Mouse (Mus musculus): ENCODE data around the gene Bbc3.
A peak's percentile ranks its signal among the peaks of the same experiment; 100 is the strongest.
"Not testable (repeated sequence)": the region's sequence is repeated elsewhere in the genome, so short reads cannot be mapped to it uniquely, and the experiment has no call there.

Gene Bbc3

DNA sequence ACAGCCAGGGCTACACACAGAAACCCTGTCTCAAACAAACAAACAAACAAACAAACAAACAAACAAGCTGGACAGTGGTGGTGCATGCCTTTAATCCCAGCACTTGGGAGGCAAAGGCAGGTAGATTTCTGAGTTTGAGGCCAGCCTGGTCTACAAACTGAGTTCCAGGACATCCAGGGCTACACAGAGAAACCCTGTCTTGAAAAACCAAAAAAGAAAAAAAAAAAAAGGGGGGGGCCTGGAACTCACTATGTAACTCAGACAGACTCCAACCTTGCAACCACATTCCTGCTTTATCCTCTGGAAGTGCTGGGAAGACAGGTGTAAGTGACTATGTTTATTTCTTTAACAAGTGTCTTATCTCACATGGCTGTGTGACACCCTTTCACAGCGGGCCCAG lies at the start of gene Bbc3:
TSS of gene Bbc3 (plus strand) at position 301 of the 400 bp plus-strand sequence.
- not testable (repeated sequence) for DNase-seq

DNA sequence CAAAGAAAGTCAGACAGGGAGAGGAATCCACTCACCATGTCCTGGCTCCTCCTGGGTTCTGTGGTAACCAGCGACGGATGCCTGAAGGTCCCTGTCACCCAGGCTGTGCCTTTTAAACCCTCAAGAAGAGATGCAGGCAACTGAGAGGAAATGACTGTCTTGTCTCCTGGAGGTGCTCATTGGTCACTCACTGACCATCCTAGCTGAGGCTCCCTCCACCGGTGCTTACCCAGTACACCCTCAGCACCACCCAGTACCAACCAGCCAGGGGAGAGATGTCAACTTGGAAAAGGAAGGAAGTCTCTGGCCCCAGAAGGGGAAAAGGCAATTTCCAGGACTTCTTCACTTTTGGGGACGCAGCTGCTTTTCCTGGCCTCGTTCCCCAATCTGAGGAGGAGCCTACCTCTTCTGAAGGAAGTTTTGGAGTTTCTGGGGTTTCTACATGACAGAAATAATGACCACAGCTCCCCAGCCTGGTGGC lies 49.0 kb upstream of the Bbc3 start, which contains the start of gene C5ar1:
TSS of gene C5ar1 (minus strand) at position 431 of the 481 bp plus-strand sequence.
- DNase-seq = no peak

DNA sequence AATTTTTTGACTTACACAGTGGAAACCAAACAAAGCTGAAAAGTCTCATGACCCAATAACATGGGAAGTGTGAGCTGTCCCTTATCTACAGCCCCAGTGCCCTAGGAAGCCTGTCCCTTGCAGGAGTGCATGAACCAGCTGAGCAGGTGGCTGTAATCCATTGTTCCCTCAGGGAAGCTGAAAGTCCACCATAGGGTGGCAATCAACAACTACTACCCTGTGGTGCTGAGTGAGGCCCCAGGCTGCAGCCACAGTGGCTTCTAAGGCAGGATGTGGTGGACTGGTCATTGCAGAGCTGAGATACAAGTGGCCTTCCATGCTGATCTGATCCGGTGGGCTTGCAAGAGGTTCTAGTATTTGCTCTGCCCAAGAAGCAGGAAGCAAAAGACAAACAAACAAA lies 47.1 kb upstream of the Bbc3 start:
- DNase-seq = no peak

DNA sequence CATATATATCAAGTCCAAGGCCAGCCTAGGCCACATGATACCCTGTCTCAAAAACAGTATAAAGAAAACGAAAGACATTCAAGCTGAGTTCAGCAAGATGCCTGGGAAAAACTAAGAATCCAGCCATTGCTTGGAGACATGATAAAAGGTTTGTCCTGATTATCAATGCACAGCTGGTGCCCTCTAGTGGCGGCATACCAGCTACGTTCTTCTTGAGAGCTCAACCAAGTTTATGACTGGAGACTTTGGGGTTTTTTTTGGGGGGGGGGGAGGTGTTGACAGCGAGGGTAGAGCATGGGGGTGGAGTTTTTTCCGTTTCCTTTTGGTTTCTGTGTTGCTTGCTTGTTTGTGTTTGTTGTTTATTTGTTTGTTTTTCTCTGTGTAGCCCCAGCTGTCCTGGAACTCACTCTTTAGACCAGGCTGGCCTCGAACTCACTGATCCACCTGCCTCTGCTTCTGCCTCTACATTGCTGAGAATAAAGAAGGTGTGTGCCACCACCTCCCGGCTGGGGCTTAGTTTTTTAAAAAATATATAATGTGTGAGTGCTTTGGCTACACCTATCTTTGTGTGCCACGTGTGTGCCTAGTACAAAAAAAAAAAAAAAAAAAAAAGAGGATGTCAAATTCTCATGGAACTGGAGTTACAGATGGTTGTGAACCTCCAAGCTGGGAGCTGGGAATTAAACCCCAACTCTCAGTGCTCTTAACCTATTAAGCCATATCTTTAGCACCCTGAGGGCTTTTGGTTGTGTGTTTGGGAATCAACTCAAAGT lies 45.0 kb upstream of the Bbc3 start:
- DNase-seq = peak; percentile 84

DNA sequence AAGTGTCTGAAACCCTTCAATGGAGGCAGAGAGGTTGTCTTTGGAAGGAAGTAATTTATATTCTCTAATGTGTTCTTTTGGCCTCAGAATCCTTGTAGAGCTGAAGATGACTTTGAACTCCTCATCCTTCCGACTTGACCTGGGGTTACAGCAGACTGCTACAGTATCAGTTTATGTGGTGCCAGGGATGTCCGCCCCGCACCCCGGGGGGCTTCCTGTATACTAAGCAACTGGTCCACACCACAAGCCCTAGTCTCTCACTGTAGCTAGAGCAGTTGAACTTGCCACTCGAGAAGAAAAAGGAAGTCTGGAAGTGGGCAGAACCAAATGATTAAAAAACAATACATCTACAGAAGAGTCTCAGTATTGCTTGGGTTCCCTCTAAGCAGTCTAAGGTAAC lies 44.4 kb upstream of the Bbc3 start:
- no peak for DNase-seq

DNA sequence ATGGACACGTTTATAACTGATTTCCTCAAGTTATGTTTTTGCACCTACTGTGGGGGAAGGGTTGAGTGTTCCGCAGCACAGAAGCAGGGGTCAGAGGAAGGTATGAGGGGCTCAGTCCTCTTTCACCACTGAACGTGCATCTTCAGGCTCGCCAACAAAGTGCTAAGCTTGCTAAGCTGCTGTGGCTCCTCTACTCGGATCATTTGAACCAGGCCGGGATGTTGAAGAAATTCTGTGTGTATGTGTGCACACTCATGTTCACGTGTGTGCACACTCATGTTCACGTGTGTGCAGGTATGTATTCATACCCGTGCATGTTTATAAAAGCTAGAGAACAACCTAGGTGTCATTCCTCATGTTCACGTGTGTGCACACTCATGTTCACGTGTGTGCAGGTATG lies 42.3 kb upstream of the Bbc3 start:
- DNase-seq = no peak

DNA sequence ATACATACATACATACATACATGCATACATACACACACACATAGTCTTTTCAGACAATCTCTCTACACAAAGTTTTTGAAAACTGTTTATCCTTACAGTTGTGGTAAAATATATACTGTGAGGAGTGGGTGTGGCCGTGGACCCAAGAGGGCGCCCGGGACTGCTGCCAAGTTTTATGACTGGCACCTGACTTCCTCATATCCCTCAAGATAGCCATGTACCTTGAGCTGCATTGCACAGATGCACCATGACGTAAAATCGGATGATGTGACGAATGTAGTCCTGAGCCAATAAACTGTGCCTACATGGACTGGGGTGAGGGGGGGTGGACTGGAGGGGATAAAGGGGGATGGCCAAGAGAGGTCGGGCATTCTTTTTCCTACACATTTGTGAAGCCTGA lies 41.6 kb upstream of the Bbc3 start:
- DNase-seq = not testable (repeated sequence)

DNA sequence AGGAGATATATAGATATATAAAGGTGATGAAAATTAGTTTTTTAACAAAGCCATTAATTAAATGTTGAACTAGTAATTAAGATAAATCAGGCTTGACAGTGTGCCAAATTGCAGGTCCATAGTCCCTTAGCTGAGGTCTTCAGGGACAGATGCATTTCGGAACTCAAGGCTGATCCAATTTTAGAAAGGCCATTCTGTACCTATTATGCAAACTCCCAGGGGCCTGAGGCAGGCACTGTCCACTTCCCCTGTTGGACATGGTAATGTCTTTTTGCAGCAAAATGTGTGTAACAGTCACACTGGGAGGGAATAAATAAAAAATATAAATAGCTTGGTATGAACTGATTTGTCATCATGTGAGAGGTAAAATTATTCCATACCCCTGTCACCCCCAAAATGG lies 37.1 kb upstream of the Bbc3 start:
- no peak for DNase-seq

DNA sequence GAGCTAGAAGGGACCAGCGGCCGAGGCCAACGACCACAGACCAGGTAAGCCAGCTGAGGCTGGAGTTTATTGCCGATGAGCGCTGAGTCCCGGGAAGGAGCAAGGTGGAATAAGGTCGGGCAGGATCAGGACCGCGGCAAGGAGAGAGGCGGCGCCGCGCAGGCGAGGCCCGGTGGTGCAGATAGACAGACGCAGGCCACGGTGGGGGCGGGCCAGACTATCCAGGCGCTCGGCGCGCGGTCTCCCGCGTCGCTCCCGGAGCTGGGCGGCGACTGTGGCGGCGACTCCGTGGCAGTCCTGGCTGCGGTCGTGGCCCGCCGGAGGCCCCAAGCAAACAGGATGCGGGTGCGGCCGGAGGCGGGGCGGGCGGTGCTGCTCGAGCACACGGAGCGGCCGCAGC lies 35.5 kb upstream of the Bbc3 start:
- peak; percentile 83 for DNase-seq

DNA sequence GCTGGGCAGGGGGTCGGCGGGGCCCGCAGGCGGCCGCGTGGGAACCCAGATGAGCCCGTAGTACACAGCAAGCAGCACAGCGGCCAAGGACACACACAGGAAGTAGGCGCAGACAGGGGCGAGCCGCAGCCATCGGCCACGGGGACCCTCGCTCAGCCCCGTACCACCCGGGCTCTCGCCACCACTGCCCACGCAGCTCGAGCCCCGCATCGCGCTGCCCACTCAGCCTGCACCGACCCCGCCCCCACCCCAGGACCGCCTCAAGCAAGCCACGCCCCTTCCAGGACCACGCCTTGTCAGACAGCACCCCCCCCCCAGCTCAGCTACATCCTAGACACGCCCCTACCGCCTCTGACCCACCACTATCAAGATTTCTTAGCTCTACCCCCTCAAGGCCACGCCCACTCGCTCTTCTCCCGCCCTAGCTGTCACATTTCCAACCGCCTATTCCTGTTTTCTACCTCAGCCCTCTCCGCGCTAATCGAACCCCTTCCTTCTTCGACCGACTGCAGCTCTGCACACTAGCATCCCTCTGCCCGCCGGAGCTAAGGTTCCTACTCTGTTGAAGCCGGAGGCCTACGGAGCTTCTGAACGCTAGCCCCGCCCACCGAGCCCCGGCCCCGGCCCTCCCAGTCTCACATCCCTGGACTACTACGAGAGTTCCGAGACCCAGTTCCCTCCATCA lies 35.0 kb upstream of the Bbc3 start, which contains the start of gene Inafm1:
TSS of gene Inafm1 (minus strand) at position 537 of the 685 bp plus-strand sequence.
- peak; percentile 97 for DNase-seq

DNA sequence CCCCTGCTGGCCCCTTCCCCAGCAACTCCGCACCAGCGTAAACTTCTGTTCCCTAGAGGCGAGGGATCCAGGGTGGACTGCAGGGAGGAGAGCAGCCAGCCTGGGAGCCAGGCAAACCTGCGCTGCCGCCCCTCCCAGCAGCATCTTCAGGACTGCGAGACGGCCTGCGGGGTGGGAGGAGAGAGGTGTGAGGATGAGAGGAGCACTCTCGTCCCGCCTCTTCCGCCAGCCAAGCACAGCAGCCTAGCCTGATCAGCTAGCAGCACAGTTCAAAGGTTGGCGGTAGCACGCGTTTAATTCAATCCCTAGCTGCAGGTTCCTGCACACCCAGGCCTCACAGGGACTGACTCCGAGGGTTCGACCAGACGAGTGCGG lies 34.4 kb upstream of the Bbc3 start:
- peak; percentile 86 for DNase-seq

DNA sequence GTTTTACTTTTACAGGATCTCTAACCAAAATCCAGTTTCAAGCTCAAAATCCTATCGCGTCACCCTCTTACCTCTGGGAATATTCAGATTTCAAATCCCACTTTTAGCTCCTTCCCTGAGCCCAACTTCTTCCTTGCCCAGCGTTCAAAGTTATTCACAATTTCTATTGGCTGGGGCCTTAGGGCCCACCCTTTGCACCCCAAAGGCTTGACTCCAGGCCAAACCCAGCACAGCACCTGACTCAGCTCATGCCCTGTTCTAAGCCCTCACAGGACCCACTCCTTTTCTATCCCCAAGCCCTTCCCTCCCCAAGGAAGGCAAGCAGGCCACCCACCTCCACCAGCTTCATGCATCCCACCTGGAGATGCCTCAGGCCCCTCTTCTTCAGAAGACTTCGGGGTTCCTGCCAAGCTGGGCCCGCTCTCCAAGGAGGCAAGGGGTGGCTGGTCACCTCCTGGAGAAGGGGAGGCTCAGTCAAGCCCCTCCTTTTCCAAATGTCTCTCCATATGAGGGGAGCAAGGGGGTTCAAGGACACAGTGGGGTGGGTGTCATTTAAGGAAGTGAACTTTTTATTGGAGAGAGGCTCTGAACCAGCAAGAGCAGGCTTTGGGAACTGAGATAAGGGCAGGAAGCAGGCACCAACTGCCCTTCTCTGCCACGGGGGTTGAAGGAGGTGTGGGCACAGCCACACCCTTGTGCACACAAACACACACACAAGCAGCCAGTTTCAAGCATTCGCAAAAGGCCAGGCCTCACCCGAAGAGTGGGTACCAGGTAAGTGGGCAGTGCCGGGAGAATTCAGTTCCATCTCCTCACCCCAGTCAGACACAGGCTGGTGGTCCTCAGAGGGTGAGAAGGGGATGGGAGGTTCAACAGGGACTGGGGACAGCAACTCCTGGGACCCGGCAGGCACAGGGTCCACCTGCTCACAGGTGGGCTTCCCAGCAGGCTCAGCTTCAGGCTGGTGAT lies 33.0 kb upstream of the Bbc3 start:
- DNase-seq = no peak

DNA sequence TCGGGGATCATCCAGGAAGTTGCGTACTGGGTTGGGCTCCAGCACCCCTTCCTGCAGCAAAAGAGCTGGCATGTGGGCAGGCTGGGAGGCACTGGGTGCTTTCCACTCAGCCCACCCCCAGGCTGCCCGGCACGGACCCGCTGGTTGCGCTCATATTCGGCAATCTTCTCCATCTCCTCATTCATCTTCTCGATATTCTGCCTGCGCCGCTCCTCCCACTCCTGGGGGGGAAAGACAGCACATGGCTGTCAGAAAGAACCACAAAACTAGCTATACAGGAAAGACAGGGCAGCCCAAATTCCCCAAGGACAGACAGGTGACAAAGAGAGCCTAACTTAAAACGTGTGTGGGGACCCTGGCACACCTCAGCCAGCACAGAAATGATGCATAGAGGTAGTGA lies 27.5 kb upstream of the Bbc3 start:
- DNase-seq = no peak

DNA sequence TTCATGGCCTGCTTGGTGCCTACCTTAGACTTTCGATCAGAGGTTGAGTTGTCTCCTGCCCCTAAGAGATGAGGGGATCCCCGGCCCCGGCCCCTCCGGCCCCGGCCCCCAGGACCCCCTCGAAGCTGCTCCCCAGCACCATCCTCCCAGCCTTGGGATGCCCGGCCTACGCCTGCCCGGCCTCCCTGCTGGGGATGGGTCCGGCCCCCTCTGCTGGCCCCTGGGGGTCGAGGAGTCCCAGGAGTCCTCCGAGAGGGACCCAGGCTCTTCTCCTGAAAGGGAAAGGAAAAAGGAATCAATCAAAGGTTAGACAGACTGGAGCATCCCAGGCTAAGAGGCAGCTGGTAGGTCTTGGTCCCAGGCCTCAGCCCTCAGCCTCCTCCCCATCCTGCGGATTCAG lies 25.9 kb upstream of the Bbc3 start:
- no peak for DNase-seq

DNA sequence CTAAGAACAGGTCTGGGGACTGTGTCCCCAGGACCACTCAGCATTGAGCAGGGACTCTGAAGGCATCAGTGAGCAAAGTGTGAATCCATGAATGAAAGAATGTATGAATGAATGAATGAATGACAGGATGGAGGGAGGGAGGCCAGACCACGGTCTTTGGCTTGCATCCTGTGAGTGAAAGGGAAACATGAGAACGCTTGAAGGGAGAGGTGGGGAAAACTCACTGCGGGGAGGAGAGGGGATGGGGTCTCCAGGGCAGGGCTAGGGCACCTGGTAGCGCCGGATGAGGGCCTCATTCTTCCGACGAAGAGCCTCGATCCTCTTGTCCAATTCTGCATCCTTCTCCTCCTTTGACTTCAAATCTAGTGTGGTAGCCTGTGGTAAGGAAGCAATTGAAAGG lies 24.2 kb upstream of the Bbc3 start:
- DNase-seq = no peak

DNA sequence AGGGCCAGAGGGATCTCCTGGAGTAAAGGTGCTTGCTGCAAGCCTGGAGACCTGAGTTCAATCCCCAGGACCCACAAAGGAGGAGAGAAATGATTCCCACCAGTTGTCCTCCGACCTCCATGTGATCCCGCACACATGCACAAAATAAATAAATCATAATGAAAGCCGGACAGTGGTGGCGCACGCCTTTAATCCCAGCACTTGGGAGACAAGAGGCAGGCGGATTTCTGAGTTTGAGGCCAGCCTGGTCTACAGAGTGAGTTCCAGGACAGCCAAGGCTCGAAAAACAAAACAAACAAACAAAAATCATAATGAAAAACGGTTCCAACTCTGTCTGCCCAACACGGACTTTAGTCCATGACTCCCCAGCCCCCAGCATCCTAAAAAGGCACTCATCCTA lies 23.3 kb upstream of the Bbc3 start:
- DNase-seq = no peak

DNA sequence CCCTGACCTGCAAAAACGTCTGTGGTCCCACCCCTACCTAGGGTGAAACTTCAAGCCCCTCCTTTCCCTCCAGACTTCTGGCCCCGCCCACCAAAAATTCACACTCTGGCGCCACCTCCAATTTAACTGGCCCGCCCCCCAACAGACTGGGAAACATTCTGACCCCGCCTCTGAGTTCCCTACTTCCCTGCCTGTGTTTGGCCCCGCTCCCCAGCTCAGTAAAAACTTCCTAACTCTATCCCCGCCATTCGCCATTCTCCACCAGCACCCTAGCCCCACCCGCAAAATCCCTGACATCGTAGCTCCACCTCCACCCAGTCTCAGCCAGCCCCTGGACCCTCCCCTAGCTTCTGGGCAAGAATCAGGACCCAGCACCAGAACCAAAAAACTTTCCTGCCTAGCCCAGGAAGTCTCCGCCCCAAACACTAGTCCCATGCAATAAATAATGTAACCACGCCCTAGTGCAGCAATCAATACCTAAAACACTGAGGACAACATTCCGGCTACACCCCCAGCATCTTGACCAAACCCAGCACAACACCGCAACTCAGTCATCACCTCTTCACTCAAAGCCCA lies 22.7 kb upstream of the Bbc3 start:
- DNase-seq = peak; percentile 70

DNA sequence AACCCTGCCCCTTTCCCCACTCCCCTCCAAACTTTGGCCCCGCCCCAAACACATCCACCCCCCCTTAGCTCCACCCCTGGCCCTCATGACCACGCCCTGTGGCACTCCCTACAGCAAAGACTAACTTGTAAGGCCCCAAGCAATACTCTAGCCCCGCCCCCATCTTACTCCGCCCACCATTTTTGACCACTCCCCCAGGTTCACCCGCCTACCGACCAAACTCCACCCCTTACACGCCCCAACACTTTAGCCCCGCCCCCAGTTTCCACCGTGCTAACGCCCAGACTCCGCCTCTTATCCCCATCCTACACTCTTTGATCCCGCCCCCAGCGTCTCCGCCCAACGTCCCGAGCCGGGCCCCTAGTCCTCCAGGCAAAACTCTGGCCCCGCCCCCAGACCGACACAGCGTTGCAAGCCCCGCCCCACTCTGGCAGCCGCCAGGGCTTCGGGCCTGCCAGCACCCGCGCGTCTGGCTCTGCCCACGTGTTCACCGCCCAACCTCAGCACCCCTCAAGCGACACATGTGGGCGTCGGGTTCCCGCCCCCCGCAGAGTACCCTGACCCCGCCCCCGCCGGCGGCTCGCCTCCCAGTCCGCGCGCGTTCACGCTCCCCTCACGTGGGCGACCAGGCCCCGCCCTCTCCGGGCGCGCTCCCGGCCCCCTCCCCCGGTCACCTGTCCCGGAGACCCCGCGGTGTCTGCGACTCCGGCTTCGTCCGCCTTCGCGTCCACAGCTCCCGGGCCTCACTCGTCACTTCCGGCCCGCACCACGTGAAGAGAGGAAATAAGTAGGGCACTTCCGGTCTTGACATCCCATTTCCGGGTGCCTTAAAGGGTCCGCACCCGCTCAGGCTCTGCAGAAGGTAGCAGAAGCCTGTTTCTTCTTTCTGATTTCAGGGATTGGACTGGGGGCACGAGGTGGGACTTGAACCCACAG lies 21.9 kb upstream of the Bbc3 start, which contains the start of gene Ccdc9:
TSS of gene Ccdc9 (minus strand) at position 770 of the 936 bp plus-strand sequence.
- peak; percentile 100 for DNase-seq

DNA sequence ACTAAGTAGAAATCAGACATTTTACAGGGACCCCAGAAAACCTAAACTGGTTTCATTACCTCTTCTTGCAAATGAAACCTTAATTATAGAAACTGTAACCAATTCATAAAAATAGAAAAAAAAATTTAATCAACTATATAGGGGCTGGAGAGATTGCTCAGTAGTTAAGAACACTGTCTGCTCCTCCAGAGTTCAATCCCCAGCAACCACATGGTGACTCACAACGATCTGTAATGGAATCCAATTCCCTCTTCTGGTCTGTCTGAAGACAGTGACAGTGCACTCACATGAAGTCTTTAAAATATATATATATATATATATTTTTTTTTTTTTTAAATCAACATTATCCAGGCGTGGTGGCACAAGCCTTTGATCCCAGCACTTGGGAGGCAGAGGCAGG lies 21.2 kb upstream of the Bbc3 start:
- DNase-seq = no peak

DNA sequence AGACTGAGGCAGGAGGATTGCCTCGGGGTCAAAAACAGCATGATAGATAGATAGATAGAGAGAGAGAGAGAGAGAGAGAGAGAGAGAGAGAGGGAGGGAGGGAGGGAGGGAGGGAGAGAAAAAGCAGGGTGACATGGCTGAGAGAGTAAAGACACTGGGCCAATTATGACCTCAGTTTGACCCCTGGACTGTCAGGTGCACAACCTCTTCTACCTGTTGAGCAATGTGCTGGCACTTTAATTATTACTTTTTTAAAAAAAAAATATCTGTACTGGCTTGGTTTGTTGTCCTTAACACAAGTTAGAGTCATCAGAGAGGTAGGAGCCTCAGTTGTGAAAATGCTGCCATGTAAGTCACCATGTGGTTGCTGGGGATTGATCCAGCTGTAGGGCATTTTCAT lies 20.4 kb upstream of the Bbc3 start:
- DNase-seq = no peak

DNA sequence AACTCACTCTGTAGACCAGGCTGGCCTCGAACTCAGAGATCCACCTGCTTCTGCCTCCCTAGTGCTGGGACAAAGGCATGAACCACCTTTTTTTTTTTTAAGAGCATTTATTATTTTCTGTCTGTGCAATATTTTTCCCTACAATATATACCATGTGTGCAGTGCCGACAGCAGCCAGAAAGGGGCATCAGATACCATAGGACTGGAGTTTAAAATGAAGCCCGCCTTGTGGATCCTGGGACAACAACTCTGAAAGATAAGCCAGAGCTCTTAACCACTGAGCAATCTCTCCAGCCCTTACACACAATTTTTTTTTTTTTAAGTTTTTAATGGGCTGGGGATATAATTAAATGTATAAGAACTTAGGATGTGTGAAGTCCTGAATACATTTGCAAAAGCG lies 13.8 kb upstream of the Bbc3 start:
- peak; percentile 74 for DNase-seq
